Mouse (Mus musculus): Measurements from ENCODE around the gene Olfr311. TPM values are rescaled to one million over a fixed set of nuclear protein-coding genes. Genes with fewer than 3 reads are reported as not detected.
A peak's percentile ranks its signal among the peaks of the same experiment; 100 is the strongest.
"Not testable (repeated sequence)": the region's sequence is repeated elsewhere in the genome, so short reads cannot be mapped to it uniquely, and the experiment has no call there.

The Olfr311 gene
- total and polyA plus RNA-seq, 2 experiments: not detected

- TF ChIP-seq CTCF (IDR thresholded peaks at IDR 0.05; ENCODE audit: low read depth, low read length) (no peak), POLR2A (IDR thresholded peaks at IDR 0.05; ENCODE audit: extremely low read depth, insufficient read depth, low read length) (no peak)
- H3K79me2 ChIP-seq (ENCODE audit: control insufficient read depth, insufficient read depth, low read length): no peaks in the 10 kb centered on the region
- no peaks in the 10 kb centered on the region for H3K36me3 ChIP-seq (ENCODE audit: control insufficient read depth, insufficient read depth, low read length)
- no peaks in the 10 kb centered on the region for H3K4me1 ChIP-seq (ENCODE audit: control insufficient read depth, insufficient read depth, low read length)
- H3K9ac ChIP-seq (ENCODE audit: low read depth, low read length): no peak overlapping the region
- no peak for DNase-seq (ENCODE audit: extremely low read depth, low read depth, low spot score)
- no peak overlapping the region for H3K4me3 ChIP-seq (ENCODE audit: insufficient read depth, low read depth, low read length)
- H3K27ac ChIP-seq (replicated peaks; ENCODE audit: insufficient read depth, low read depth, low read length): no peak overlapping the region
- no peaks in the 10 kb centered on the region for H3K27me3 ChIP-seq (ENCODE audit: control insufficient read depth, insufficient read depth, low read length)
- WGBS: 79% methylated on average over 1 of the region's 1 CpGs
Observed at GRCm38 (mm10) chr11:58815676-58816075, 23.4 kb upstream of the Olfr311 start.

GRCm38 (mm10) chr11:58828937-58829336 is 10.1 kb upstream of the Olfr311 start, which contains the start of gene Olfr312:
Olfr312 (plus strand) TSS chr11:58829237.
- not testable (repeated sequence) for DNase-seq (ENCODE audit: extremely low read depth, low read depth, low spot score); H3K36me3 ChIP-seq (ENCODE audit: control insufficient read depth, insufficient read depth, low read length); H3K27me3 ChIP-seq (ENCODE audit: control insufficient read depth, insufficient read depth, low read length); H3K9ac ChIP-seq (ENCODE audit: low read depth, low read length); H3K4me1 ChIP-seq (ENCODE audit: control insufficient read depth, insufficient read depth, low read length); H3K79me2 ChIP-seq (ENCODE audit: control insufficient read depth, insufficient read depth, low read length); H3K27ac ChIP-seq (replicated peaks; ENCODE audit: insufficient read depth, low read depth, low read length); H3K4me3 ChIP-seq (ENCODE audit: insufficient read depth, low read depth, low read length)

GRCm38 (mm10) chr11:58829764-58830163 is 9.3 kb upstream of the Olfr311 start:
- no peaks in the 10 kb centered on the region for H3K79me2 ChIP-seq (ENCODE audit: control insufficient read depth, insufficient read depth, low read length)
- WGBS: 70% methylated on average over 3 of the region's 3 CpGs
- no peak overlapping the region for H3K9ac ChIP-seq (ENCODE audit: low read depth, low read length)
- H3K27ac ChIP-seq (replicated peaks; ENCODE audit: insufficient read depth, low read depth, low read length): no peak overlapping the region
- H3K36me3 ChIP-seq (ENCODE audit: control insufficient read depth, insufficient read depth, low read length): no peaks in the 10 kb centered on the region
- no peak overlapping the region for H3K4me3 ChIP-seq (ENCODE audit: insufficient read depth, low read depth, low read length)
- TF ChIP-seq CTCF (IDR thresholded peaks at IDR 0.05; ENCODE audit: low read depth, low read length): no peak
- TF ChIP-seq POLR2A (IDR thresholded peaks at IDR 0.05; ENCODE audit: extremely low read depth, insufficient read depth, low read length): no peak
- H3K27me3 ChIP-seq (ENCODE audit: control insufficient read depth, insufficient read depth, low read length): no peaks in the 10 kb centered on the region
- DNase-seq (ENCODE audit: extremely low read depth, low read depth, low spot score): no peak
- H3K4me1 ChIP-seq (ENCODE audit: control insufficient read depth, insufficient read depth, low read length): no peaks in the 10 kb centered on the region

- H3K9ac ChIP-seq (ENCODE audit: low read depth, low read length); H3K4me1 ChIP-seq (ENCODE audit: control insufficient read depth, insufficient read depth, low read length); H3K79me2 ChIP-seq (ENCODE audit: control insufficient read depth, insufficient read depth, low read length); H3K27me3 ChIP-seq (ENCODE audit: control insufficient read depth, insufficient read depth, low read length); H3K4me3 ChIP-seq (ENCODE audit: insufficient read depth, low read depth, low read length); DNase-seq (ENCODE audit: extremely low read depth, low read depth, low spot score); H3K36me3 ChIP-seq (ENCODE audit: control insufficient read depth, insufficient read depth, low read length); H3K27ac ChIP-seq (replicated peaks; ENCODE audit: insufficient read depth, low read depth, low read length): not testable (repeated sequence)
- 47% methylated on average over 3 of the region's 3 CpGs for WGBS
Observed at GRCm38 (mm10) chr11:58832541-58832940, 6.5 kb upstream of the Olfr311 start.

GRCm38 (mm10) chr11:58846919-58847461 is 7.9 kb downstream of the Olfr311 start, which contains the start of gene Gm12258:
Gm12258 (plus strand) TSS chr11:58847158.
- peak; percentile 97 for DNase-seq (ENCODE audit: extremely low read depth, low read depth, low spot score)
- TF ChIP-seq POLR2A (IDR thresholded peaks at IDR 0.05; ENCODE audit: extremely low read depth, insufficient read depth, low read length): peak; percentile 44; the same call in 1 of the 2 replicates
- TF ChIP-seq CTCF (IDR thresholded peaks at IDR 0.05; ENCODE audit: low read depth, low read length): no peak
- no peaks in the 10 kb centered on the region for H3K27me3 ChIP-seq (ENCODE audit: control insufficient read depth, insufficient read depth, low read length)
- peaks cover 2% of the 10 kb centered on the region; the same call in 1 of the 2 replicates for H3K4me1 ChIP-seq (ENCODE audit: control insufficient read depth, insufficient read depth, low read length)
- H3K79me2 ChIP-seq (ENCODE audit: control insufficient read depth, insufficient read depth, low read length): no peaks in the 10 kb centered on the region; the same call in 1 of the 2 replicates
- H3K9ac ChIP-seq (ENCODE audit: low read depth, low read length): peak within 1 kb of the TSS; percentile 84
- peak within 1 kb of the TSS; percentile 75 for H3K4me3 ChIP-seq (ENCODE audit: insufficient read depth, low read depth, low read length)
- peak within 1 kb of the TSS; percentile 52 for H3K27ac ChIP-seq (replicated peaks; ENCODE audit: insufficient read depth, low read depth, low read length)
- H3K36me3 ChIP-seq (ENCODE audit: control insufficient read depth, insufficient read depth, low read length): peaks cover 5% of the 10 kb centered on the region; the same call in 1 of the 2 replicates
- under 1% methylated on average over 24 of the region's 24 CpGs for whole genome bisulfite sequencing

- H3K4me3 ChIP-seq (ENCODE audit: insufficient read depth, low read depth, low read length): peak overlapping the region; percentile 75; the same call in 1 of the 2 replicates
- TF ChIP-seq POLR2A (IDR thresholded peaks at IDR 0.05; ENCODE audit: extremely low read depth, insufficient read depth, low read length) (no peak), CTCF (IDR thresholded peaks at IDR 0.05; ENCODE audit: low read depth, low read length) (no peak)
- WGBS: 42% methylated on average over 9 of the region's 9 CpGs
- H3K9ac ChIP-seq (ENCODE audit: low read depth, low read length): peak overlapping the region; percentile 18; the same call in 1 of the 2 replicates
- no peaks in the 10 kb centered on the region; the same call in 1 of the 2 replicates for H3K79me2 ChIP-seq (ENCODE audit: control insufficient read depth, insufficient read depth, low read length)
- peaks cover 2% of the 10 kb centered on the region; the same call in 1 of the 2 replicates for H3K4me1 ChIP-seq (ENCODE audit: control insufficient read depth, insufficient read depth, low read length)
- no peak for DNase-seq (ENCODE audit: extremely low read depth, low read depth, low spot score)
- H3K27ac ChIP-seq (replicated peaks; ENCODE audit: insufficient read depth, low read depth, low read length): no peak overlapping the region
- peaks cover 5% of the 10 kb centered on the region; the same call in 1 of the 2 replicates for H3K36me3 ChIP-seq (ENCODE audit: control insufficient read depth, insufficient read depth, low read length)
- no peaks in the 10 kb centered on the region for H3K27me3 ChIP-seq (ENCODE audit: control insufficient read depth, insufficient read depth, low read length)
Observed at GRCm38 (mm10) chr11:58847636-58848035, 8.6 kb downstream of the Olfr311 start.

All from liver, adult 2 months (tissue).